Mouse (Mus musculus) limb, embryonic 14.5 days (tissue): ENCODE results near the gene Lrrc36. TPM values are rescaled to one million over a fixed set of nuclear protein-coding genes. Genes with fewer than 3 reads are reported as not detected.

Experiments
- ATAC-seq: fragments of 200-750 bp; cut with Nextera tagmentation; 2 replicates; pipeline ENCODE4 v1.8.0; 2017; ENCODE audit warnings: low read depth, moderate number of reproducible peaks, moderate TSS enrichment; ENCODE audit not compliant: low FRiP score
- DNase-seq: peaks from one replicate; pipeline ENCODE4 v3.0.0-alpha.2; 2015; ENCODE audit warnings: low spot score
- H3K27ac ChIP-seq: fragments of 300-500 bp; sonication (generic); replicated peaks from 2 replicates; pipeline ENCODE4 v1.5.1; 2014; ENCODE audit warnings: low read depth, mild to moderate bottlenecking, low read length, moderate library complexity, mixed read lengths
- H3K27me3 ChIP-seq: fragments of 300-500 bp; sonication (generic); 2 replicates; pipeline ENCODE4 v1.6.1; 2014; ENCODE audit warnings: low read length, mixed read lengths; ENCODE audit not compliant: control insufficient read depth, insufficient read depth
- H3K36me3 ChIP-seq: fragments of 300-500 bp; sonication (generic); 2 replicates; pipeline ENCODE4 v1.6.1; 2014; ENCODE audit warnings: mild to moderate bottlenecking, low read length, moderate library complexity, mixed read lengths; ENCODE audit not compliant: control insufficient read depth, insufficient read depth
- H3K4me1 ChIP-seq: fragments of 300-500 bp; sonication (generic); 2 replicates; pipeline ENCODE4 v1.6.1; 2014; ENCODE audit warnings: antibody characterized with exemption, low read length, mixed read lengths; ENCODE audit not compliant: control insufficient read depth, insufficient read depth
- H3K4me2 ChIP-seq: fragments of 300-500 bp; sonication (generic); replicated peaks from 2 replicates; pipeline ENCODE4 v1.6.1; 2014; ENCODE audit warnings: low read depth, mild to moderate bottlenecking, low read length, moderate library complexity; ENCODE audit not compliant: severe bottlenecking
- H3K4me3 ChIP-seq: fragments of 300-500 bp; sonication (generic); replicated peaks from 2 replicates; pipeline ENCODE4 v1.5.1; 2014; ENCODE audit warnings: low read length
- H3K9ac ChIP-seq: fragments of 300-500 bp; sonication (generic); 2 replicates; pipeline ENCODE4 v1.6.1; 2014; ENCODE audit warnings: mild to moderate bottlenecking, low read depth, low read length, moderate library complexity; ENCODE audit not compliant: severe bottlenecking
- H3K9me3 ChIP-seq: fragments of 300-500 bp; sonication (generic); 2 replicates; pipeline ENCODE4 v1.6.1; 2016; ENCODE audit warnings: low read length; ENCODE audit not compliant: control insufficient read depth
- POLR2A ChIP-seq: fragments of 200-500 bp; IDR thresholded peaks from 2 replicates; pipeline ENCODE4 v1.8.0; 2012; ENCODE audit warnings: inconsistent platforms, mild to moderate bottlenecking, moderate library complexity, borderline replicate concordance; ENCODE audit not compliant: insufficient read depth, insufficient read length; ENCODE audit errors: extremely low read depth
- WGBS: fragments of 180-500 bp; shearing (Covaris S2); extraction: QIAGEN DNeasy Blood & Tissue Kit; methylation state at CpG from one replicate; pipeline ENCODE4 v1.1.7; 2014; 5-methylcytosine and 5-hydroxymethylcytosine counted together
- polyA plus RNA-seq, 2 experiments: library from polyadenylated mRNA; depleted of rRNA in 1 of 2; stranded (reverse) in 1 of 2; unstranded in 1 of 2; fragments of >200 nt; fragmentation: Nextera tagmentation in 1 of 2; extraction: Ambion mirVana in 1 of 2; gene quantifications; 2 replicates each; pipeline versions ENCODE4 v1.2.1 to v1.2.3; 2012 to 2014

The Lrrc36 gene
- polyA plus RNA-seq, 2 experiments: 0.62 to 0.84 TPM

GRCm38 (mm10) chr8:105378673-105379072, 34.7 kb upstream of the Lrrc36 start:
- WGBS: 37% methylated on average over 17 of the region's 19 CpGs
- peak; percentile 57 for DNase-seq

DNA sequence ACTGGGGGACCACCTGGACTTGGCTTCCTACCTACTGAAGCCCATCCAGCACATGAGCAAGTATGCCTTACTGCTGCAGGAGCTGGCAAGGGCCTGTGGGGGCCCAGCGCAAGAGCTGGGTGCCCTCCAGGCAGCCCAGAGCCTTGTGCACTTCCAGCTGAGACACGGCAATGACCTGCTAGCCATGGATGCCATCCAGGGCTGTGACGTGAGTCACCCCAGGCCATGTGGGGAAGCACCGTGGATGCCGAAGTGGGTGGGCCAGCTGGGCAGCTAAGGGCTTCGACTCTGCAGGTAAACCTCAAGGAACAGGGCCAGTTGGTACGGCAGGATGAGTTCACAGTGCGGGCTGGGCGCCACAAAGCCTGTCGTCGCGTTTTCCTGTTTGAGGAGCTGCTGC, 33.1 kb upstream of the Lrrc36 start:
- Histone ChIP-seq H3K27me3 (no peaks in the 10 kb centered on the region), H3K27ac (no peak overlapping the region), H3K4me1 (peaks cover 21% of the 10 kb centered on the region), H3K9ac (no peak overlapping the region), H3K36me3 (no peaks in the 10 kb centered on the region), H3K4me2 (no peak overlapping the region), H3K4me3 (no peak overlapping the region), H3K9me3 (no peaks in the 10 kb centered on the region)
- TF ChIP-seq POLR2A: no peak
- WGBS: 83% methylated on average over 12 of the region's 12 CpGs
- ATAC-seq (no peak), DNase-seq (no peak)

More at GRCm38 (mm10) chr8:105378673-105379072, 34.7 kb upstream of the Lrrc36 start:
- TF ChIP-seq POLR2A: no peak
- Histone ChIP-seq H3K27me3 (no peaks in the 10 kb centered on the region), H3K9ac (no peak overlapping the region), H3K4me3 (no peak overlapping the region), H3K36me3 (no peaks in the 10 kb centered on the region), H3K27ac (peak overlapping the region; percentile 58), H3K9me3 (peaks cover 4% of the 10 kb centered on the region; the same call in 1 of the 2 replicates), H3K4me1 (peaks cover 21% of the 10 kb centered on the region), H3K4me2 (peak overlapping the region; percentile 10; the same call in 1 of the 2 replicates)
- ATAC-seq: peak; percentile 47; the same call in 1 of the 2 replicates

GRCm38 (mm10) chr8:105384070-105384469, 29.3 kb upstream of the Lrrc36 start:
- Histone ChIP-seq H3K36me3 (no peaks in the 10 kb centered on the region), H3K4me2 (no peak overlapping the region), H3K27me3 (no peaks in the 10 kb centered on the region), H3K9ac (no peak overlapping the region), H3K9me3 (no peaks in the 10 kb centered on the region), H3K4me1 (peaks cover 29% of the 10 kb centered on the region), H3K4me3 (no peak overlapping the region), H3K27ac (no peak overlapping the region)
- WGBS: 97% methylated on average over 2 of the region's 2 CpGs
- no peak for ATAC-seq
- no peak for DNase-seq
- no peak for TF ChIP-seq POLR2A

GRCm38 (mm10) chr8:105387151-105387550, 26.2 kb upstream of the Lrrc36 start:
- Histone ChIP-seq H3K36me3 (no peaks in the 10 kb centered on the region), H3K9me3 (no peaks in the 10 kb centered on the region), H3K4me1 (peaks cover 26% of the 10 kb centered on the region), H3K27ac (no peak overlapping the region), H3K4me3 (no peak overlapping the region), H3K27me3 (no peaks in the 10 kb centered on the region), H3K9ac (no peak overlapping the region), H3K4me2 (no peak overlapping the region)
- no peak for TF ChIP-seq POLR2A
- DNase-seq (peak; percentile 49), ATAC-seq (0 out of 2 replicates have a peak, but pooled peaks have one; percentile 32)
- 33% methylated on average over 1 of the region's 1 CpGs for WGBS

- H3K4me3 ChIP-seq: no peak overlapping the region
- WGBS: 69% methylated on average over 6 of the region's 6 CpGs
- peaks cover 26% of the 10 kb centered on the region for H3K4me1 ChIP-seq
- H3K36me3 ChIP-seq: no peaks in the 10 kb centered on the region
- H3K9me3 ChIP-seq: no peaks in the 10 kb centered on the region
- TF ChIP-seq POLR2A: no peak
- H3K9ac ChIP-seq: no peak overlapping the region
- ATAC-seq (no peak), DNase-seq (no peak)
- H3K27me3 ChIP-seq: no peaks in the 10 kb centered on the region
- H3K4me2 ChIP-seq: no peak overlapping the region
- H3K27ac ChIP-seq: no peak overlapping the region
Measured at GRCm38 (mm10) chr8:105389096-105389495, 24.3 kb upstream of the Lrrc36 start.

- ATAC-seq (no peak), DNase-seq (no peak)
- 83% methylated on average over 12 of the region's 12 CpGs for WGBS
- Histone ChIP-seq H3K4me3 (no peak overlapping the region), H3K4me2 (no peak overlapping the region), H3K9me3 (no peaks in the 10 kb centered on the region), H3K27me3 (no peaks in the 10 kb centered on the region), H3K36me3 (no peaks in the 10 kb centered on the region), H3K4me1 (0 out of 2 replicates have a peak, but pooled peaks cover 6% of the 10 kb centered on the region), H3K27ac (no peak overlapping the region), H3K9ac (no peak overlapping the region)
- no peak for TF ChIP-seq POLR2A
Measured at GRCm38 (mm10) chr8:105393089-105393787, 20.1 kb upstream of the Lrrc36 start.
